Mouse (Mus musculus): ENCODE data around the gene Erc2. TPM values are rescaled to one million over a fixed set of nuclear protein-coding genes. Genes with fewer than 3 reads are reported as not detected.

Erc2 gene
- polyA plus RNA-seq, 1 experiment from 2014 or later = 5.7 TPM

DNA sequence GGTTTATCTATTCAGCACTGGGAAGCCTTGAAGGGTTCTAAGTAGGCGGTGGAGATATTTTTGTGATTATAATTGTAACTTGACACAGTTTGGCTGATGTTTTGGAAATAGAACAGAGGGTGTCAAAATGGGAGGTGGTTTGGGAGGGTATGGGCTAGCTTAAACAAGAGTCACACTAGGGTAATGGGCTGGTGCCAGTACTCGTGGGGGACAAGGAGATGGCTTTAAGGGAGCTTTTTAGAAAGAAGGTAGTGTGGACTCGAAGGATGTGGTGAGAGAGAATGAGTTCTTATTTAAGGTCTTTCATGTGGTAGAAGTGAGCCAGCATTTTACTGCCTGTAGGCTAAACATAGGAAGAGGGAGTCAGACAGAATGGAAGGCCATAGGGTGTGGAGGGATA is 19.2 kb downstream of the Erc2 start:
- Histone ChIP-seq H3K4me2 (ENCODE audit: low read depth, severe bottlenecking) (no peak overlapping the region), H3K27me3 (ENCODE audit: control insufficient read depth, insufficient read depth, low read length) (no peaks in the 10 kb centered on the region), H3K27ac (replicated peaks; ENCODE audit: low read depth, low read length) (no peak overlapping the region), H3K9ac (ENCODE audit: low read length) (no peak overlapping the region), H3K9me3 (ENCODE audit: control insufficient read depth, low read length) (no peaks in the 10 kb centered on the region), H3K4me3 (ENCODE audit: low read depth, low read length) (no peak overlapping the region), H3K4me1 (ENCODE audit: control insufficient read depth, insufficient read depth, low read length) (no peaks in the 10 kb centered on the region), H3K36me3 (ENCODE audit: control insufficient read depth, insufficient read depth, low read length) (no peaks in the 10 kb centered on the region)
- DNase-seq (ENCODE audit: low spot score) (no peak), ATAC-seq (ENCODE audit: insufficient number of reproducible peaks, low FRiP score, low TSS enrichment, low read depth) (no peak)
- 81% methylated on average over 3 of the region's 3 CpGs for WGBS

DNA sequence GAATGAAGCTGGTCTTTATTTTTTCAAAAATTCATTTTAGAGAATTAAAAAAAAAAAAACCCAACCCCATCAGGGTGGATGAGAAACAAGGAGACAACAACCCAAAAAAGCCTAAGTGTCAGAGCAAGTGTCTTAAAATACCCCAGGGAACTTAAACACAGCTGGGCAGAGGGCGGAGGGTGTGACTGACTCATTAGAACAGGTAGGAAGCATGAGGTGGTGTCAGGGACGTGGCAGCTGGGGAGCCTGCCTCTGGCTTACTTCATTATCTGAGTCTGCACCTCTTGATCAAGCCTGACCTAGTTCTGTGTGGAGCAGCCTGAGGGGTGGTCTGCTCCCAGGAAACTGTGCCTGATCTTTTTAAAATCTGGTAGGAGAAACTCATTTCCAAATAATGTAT is 20.8 kb downstream of the Erc2 start:
- no peaks in the 10 kb centered on the region for H3K27me3 ChIP-seq (ENCODE audit: control insufficient read depth, insufficient read depth, low read length)
- H3K9ac ChIP-seq (ENCODE audit: low read length) = no peak overlapping the region
- DNase-seq (ENCODE audit: low spot score) = no peak
- no peak overlapping the region for H3K27ac ChIP-seq (replicated peaks; ENCODE audit: low read depth, low read length)
- H3K4me2 ChIP-seq (ENCODE audit: low read depth, severe bottlenecking) = no peak overlapping the region
- no peaks in the 10 kb centered on the region for H3K4me1 ChIP-seq (ENCODE audit: control insufficient read depth, insufficient read depth, low read length)
- WGBS = 46% methylated on average over 2 of the region's 2 CpGs
- no peak for ATAC-seq (ENCODE audit: insufficient number of reproducible peaks, low FRiP score, low TSS enrichment, low read depth)
- no peaks in the 10 kb centered on the region for H3K36me3 ChIP-seq (ENCODE audit: control insufficient read depth, insufficient read depth, low read length)
- H3K4me3 ChIP-seq (ENCODE audit: low read depth, low read length) = no peak overlapping the region
- H3K9me3 ChIP-seq (ENCODE audit: control insufficient read depth, low read length) = no peaks in the 10 kb centered on the region

DNA sequence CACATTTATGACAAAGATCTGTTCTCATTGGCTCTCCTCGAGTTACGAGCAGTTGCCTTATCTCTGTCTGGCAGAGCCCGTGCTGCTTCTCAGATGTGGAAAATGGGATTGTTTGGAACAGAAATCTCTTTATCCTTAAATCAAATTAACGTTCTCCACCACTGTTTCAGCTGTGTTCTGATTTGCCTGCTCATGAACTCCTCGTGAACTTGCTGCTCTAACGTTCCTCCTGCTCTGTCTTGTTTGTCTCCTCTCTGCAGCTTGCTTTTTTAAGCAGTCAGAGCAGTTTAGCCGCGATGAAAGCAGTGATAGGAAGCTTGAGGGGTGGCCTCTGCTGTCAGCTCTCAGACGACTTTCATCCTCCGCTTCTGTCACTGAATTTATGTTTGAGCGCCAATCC is 32.4 kb downstream of the Erc2 start:
- Histone ChIP-seq H3K4me2 (ENCODE audit: low read depth, severe bottlenecking) (no peak overlapping the region), H3K36me3 (ENCODE audit: control insufficient read depth, insufficient read depth, low read length) (no peaks in the 10 kb centered on the region), H3K4me1 (ENCODE audit: control insufficient read depth, insufficient read depth, low read length) (no peaks in the 10 kb centered on the region), H3K9me3 (ENCODE audit: control insufficient read depth, low read length) (no peaks in the 10 kb centered on the region), H3K9ac (ENCODE audit: low read length) (no peak overlapping the region), H3K27me3 (ENCODE audit: control insufficient read depth, insufficient read depth, low read length) (no peaks in the 10 kb centered on the region), H3K27ac (replicated peaks; ENCODE audit: low read depth, low read length) (no peak overlapping the region), H3K4me3 (ENCODE audit: low read depth, low read length) (no peak overlapping the region)
- WGBS = 25% methylated on average over 11 of the region's 11 CpGs
- DNase-seq (ENCODE audit: low spot score) (no peak), ATAC-seq (ENCODE audit: insufficient number of reproducible peaks, low FRiP score, low TSS enrichment, low read depth) (no peak)

DNA sequence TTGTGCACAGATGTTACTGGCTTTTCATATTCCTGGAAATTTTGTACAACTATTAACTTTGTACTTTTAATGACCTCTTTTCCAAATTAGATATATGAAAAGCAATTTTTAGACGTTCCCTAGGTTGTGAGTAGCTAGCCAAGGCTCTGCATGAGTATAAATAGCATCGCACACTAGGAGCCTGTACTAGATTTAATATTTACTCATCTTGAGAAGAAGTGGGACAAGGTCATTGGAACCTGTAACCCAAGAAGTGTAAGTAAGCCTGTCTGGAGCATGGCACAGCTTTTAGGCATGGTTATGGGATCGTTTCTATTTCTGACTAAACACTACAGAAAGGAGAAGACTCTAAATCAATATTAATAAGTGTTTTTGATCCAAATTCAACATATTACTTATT is 36.4 kb downstream of the Erc2 start:
- H3K27me3 ChIP-seq (ENCODE audit: control insufficient read depth, insufficient read depth, low read length) = no peaks in the 10 kb centered on the region
- H3K4me1 ChIP-seq (ENCODE audit: control insufficient read depth, insufficient read depth, low read length) = 0 out of 2 replicates have a peak, but pooled peaks cover 2% of the 10 kb centered on the region
- H3K4me2 ChIP-seq (ENCODE audit: low read depth, severe bottlenecking) = no peak overlapping the region
- no peak for DNase-seq (ENCODE audit: low spot score)
- no peak for ATAC-seq (ENCODE audit: insufficient number of reproducible peaks, low FRiP score, low TSS enrichment, low read depth)
- no peak overlapping the region for H3K9ac ChIP-seq (ENCODE audit: low read length)
- no peaks in the 10 kb centered on the region for H3K9me3 ChIP-seq (ENCODE audit: control insufficient read depth, low read length)
- H3K27ac ChIP-seq (replicated peaks; ENCODE audit: low read depth, low read length) = no peak overlapping the region
- no peaks in the 10 kb centered on the region for H3K36me3 ChIP-seq (ENCODE audit: control insufficient read depth, insufficient read depth, low read length)
- WGBS = 81% methylated on average over 3 of the region's 3 CpGs
- no peak overlapping the region for H3K4me3 ChIP-seq (ENCODE audit: low read depth, low read length)

DNA sequence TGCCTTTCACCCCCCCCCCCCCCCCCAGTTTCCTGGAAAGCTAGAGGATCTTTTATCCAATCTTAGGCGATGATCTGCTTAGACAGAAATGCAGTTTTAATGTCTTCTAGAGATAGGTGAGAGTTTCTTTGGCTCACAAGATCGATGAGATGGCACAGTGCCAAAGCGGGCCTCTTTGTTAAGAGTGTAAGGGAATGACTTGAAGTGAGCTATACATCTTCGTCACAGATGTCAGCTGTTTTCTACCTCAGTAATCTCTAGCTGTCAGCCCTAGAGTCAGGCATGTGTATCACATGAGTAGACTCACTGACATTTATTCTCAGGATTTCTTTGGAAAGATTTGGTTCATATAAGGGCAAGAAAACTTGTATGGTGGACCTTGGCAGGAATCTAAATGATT is 39.2 kb downstream of the Erc2 start:
- Histone ChIP-seq H3K4me1 (ENCODE audit: control insufficient read depth, insufficient read depth, low read length) (0 out of 2 replicates have a peak, but pooled peaks cover 2% of the 10 kb centered on the region), H3K27me3 (ENCODE audit: control insufficient read depth, insufficient read depth, low read length) (no peaks in the 10 kb centered on the region), H3K4me2 (ENCODE audit: low read depth, severe bottlenecking) (no peak overlapping the region), H3K9ac (ENCODE audit: low read length) (no peak overlapping the region), H3K4me3 (ENCODE audit: low read depth, low read length) (no peak overlapping the region), H3K9me3 (ENCODE audit: control insufficient read depth, low read length) (no peaks in the 10 kb centered on the region), H3K27ac (replicated peaks; ENCODE audit: low read depth, low read length) (no peak overlapping the region), H3K36me3 (ENCODE audit: control insufficient read depth, insufficient read depth, low read length) (no peaks in the 10 kb centered on the region)
- ATAC-seq (ENCODE audit: insufficient number of reproducible peaks, low FRiP score, low TSS enrichment, low read depth) = no peak
- peak; percentile 35 for DNase-seq (ENCODE audit: low spot score)
- 63% methylated on average over 4 of the region's 4 CpGs for WGBS

DNA sequence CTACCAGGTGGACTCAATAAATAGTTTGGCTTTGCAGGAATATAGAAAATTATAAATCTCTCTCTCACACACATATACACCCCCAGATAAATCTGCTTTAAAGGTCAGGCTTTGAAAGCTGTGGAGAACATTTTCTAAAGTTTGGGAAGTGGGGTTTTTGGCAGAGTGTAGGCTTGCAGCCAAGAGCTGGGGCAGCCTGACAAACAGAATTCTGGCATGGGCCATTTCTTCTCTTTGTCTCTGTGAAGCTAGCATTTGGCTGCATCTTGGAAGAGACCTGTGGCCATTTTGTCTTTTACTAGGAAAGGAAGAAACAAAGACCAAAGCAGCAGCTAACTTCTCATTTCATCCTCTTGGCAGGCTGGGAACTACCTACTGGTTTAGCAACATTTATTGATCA is 40.0 kb downstream of the Erc2 start:
- Histone ChIP-seq H3K27me3 (ENCODE audit: control insufficient read depth, insufficient read depth, low read length) (no peaks in the 10 kb centered on the region), H3K9ac (ENCODE audit: low read length) (no peak overlapping the region), H3K27ac (replicated peaks; ENCODE audit: low read depth, low read length) (peak overlapping the region; percentile 55; the same call in 1 of the 2 replicates), H3K9me3 (ENCODE audit: control insufficient read depth, low read length) (no peaks in the 10 kb centered on the region), H3K4me1 (ENCODE audit: control insufficient read depth, insufficient read depth, low read length) (0 out of 2 replicates have a peak, but pooled peaks cover 2% of the 10 kb centered on the region), H3K36me3 (ENCODE audit: control insufficient read depth, insufficient read depth, low read length) (no peaks in the 10 kb centered on the region), H3K4me3 (ENCODE audit: low read depth, low read length) (no peak overlapping the region), H3K4me2 (ENCODE audit: low read depth, severe bottlenecking) (no peak overlapping the region)
- no peak for DNase-seq (ENCODE audit: low spot score)
- no peak for ATAC-seq (ENCODE audit: insufficient number of reproducible peaks, low FRiP score, low TSS enrichment, low read depth)

DNA sequence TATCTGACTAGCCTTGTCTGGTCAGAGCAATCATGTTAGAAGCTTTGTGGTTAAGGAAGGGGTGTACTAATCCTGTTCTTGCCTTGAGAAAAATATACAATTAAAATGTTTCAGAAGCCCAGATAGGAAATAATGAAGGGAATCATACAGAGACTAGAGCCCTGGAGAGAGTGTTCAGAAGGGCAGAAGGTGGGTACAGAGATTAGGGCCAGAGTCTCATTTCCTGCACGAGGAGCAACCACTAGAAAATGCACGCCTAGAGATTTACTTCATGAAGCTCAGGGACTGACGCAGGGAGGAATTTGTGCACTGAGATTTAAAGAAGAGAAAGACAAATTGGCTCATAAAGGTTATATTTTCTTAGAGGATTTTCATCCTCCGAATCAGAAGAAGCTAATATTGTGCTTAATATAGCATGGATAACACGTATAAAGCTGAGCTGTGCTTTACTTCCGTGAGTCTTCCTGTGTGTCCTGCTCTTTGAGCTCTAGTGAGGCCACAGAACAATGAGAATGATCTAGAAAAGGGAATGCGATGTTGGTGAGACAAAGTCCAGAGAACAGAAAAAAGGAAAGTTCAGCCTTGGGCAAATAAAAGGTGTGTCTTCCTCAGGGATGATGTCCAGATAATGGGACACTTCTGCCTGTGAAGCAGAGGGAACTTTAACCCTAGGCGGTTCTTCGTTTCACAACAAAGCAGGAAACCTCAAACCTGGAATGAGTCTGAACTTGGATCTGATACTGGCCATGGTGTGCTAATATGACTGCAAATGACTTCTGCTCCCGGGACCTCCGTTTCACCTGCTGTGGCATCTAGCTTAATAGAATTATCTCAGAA is 45.0 kb downstream of the Erc2 start:
- peaks cover 3% of the 10 kb centered on the region; the same call in 1 of the 2 replicates for H3K4me1 ChIP-seq (ENCODE audit: control insufficient read depth, insufficient read depth, low read length)
- H3K27me3 ChIP-seq (ENCODE audit: control insufficient read depth, insufficient read depth, low read length) = no peaks in the 10 kb centered on the region
- no peak overlapping the region for H3K4me2 ChIP-seq (ENCODE audit: low read depth, severe bottlenecking)
- no peaks in the 10 kb centered on the region for H3K36me3 ChIP-seq (ENCODE audit: control insufficient read depth, insufficient read depth, low read length)
- WGBS = 90% methylated on average over 11 of the region's 11 CpGs
- ATAC-seq (ENCODE audit: insufficient number of reproducible peaks, low FRiP score, low TSS enrichment, low read depth) (no peak), DNase-seq (ENCODE audit: low spot score) (no peak)
- H3K4me3 ChIP-seq (ENCODE audit: low read depth, low read length) = no peak overlapping the region
- no peak overlapping the region for H3K9ac ChIP-seq (ENCODE audit: low read length)
- H3K27ac ChIP-seq (replicated peaks; ENCODE audit: low read depth, low read length) = no peak overlapping the region
- H3K9me3 ChIP-seq (ENCODE audit: control insufficient read depth, low read length) = no peaks in the 10 kb centered on the region

DNA sequence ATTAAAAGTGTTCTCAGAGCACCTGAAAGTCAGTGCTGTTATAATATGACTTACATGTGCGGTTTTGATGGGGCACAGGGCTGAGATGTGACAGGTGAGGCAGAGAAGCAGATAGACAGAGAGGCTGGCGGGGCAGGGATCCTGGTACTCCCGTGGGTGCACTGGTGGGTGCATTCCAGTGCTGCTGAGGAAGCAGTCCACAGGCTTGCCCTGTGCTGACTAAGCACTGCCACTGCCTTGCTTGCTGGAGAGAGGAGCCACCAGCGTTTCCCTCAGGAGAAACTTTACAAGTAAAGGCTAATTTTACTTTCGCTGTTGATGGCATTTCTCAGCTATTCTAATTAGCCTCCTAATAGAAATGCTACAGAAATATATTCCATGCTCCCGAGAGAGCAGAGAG is 45.9 kb downstream of the Erc2 start:
- Histone ChIP-seq H3K27me3 (ENCODE audit: control insufficient read depth, insufficient read depth, low read length) (no peaks in the 10 kb centered on the region), H3K9ac (ENCODE audit: low read length) (no peak overlapping the region), H3K4me2 (ENCODE audit: low read depth, severe bottlenecking) (no peak overlapping the region), H3K36me3 (ENCODE audit: control insufficient read depth, insufficient read depth, low read length) (no peaks in the 10 kb centered on the region), H3K9me3 (ENCODE audit: control insufficient read depth, low read length) (no peaks in the 10 kb centered on the region), H3K27ac (replicated peaks; ENCODE audit: low read depth, low read length) (no peak overlapping the region), H3K4me3 (ENCODE audit: low read depth, low read length) (no peak overlapping the region), H3K4me1 (ENCODE audit: control insufficient read depth, insufficient read depth, low read length) (peaks cover 3% of the 10 kb centered on the region; the same call in 1 of the 2 replicates)
- no peak for DNase-seq (ENCODE audit: low spot score)
- WGBS = 64% methylated on average over 6 of the region's 6 CpGs
- ATAC-seq (ENCODE audit: insufficient number of reproducible peaks, low FRiP score, low TSS enrichment, low read depth) = no peak

DNA sequence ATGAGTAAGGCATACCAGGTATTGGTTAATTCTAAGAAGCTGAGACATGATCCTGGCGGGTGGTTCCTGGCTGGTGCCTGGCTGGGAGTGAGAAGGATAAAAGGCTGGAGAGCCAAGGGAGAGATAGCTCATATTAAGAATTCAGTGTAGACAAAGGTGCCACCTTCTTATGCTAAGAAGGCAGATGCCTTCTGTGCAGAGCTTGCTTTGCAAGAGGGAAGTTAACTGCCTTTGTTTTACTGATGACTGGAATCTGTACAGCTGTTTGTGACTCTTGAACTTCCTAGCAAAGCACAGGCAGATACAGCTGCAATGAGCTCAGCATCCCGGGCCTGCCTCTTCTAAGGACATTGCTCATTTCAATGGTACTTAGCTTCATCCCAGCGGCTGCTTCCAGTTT is 47.7 kb downstream of the Erc2 start:
- WGBS = 79% methylated on average over 3 of the region's 3 CpGs

More for the DNA sequence above, 47.7 kb downstream of the Erc2 start:
- Histone ChIP-seq H3K4me3 (ENCODE audit: low read depth, low read length) (no peak overlapping the region), H3K9me3 (ENCODE audit: control insufficient read depth, low read length) (no peaks in the 10 kb centered on the region), H3K4me2 (ENCODE audit: low read depth, severe bottlenecking) (no peak overlapping the region), H3K9ac (ENCODE audit: low read length) (no peak overlapping the region), H3K36me3 (ENCODE audit: control insufficient read depth, insufficient read depth, low read length) (no peaks in the 10 kb centered on the region), H3K27ac (replicated peaks; ENCODE audit: low read depth, low read length) (no peak overlapping the region), H3K4me1 (ENCODE audit: control insufficient read depth, insufficient read depth, low read length) (peaks cover 3% of the 10 kb centered on the region; the same call in 1 of the 2 replicates), H3K27me3 (ENCODE audit: control insufficient read depth, insufficient read depth, low read length) (no peaks in the 10 kb centered on the region)
- DNase-seq (ENCODE audit: low spot score) (no peak), ATAC-seq (ENCODE audit: insufficient number of reproducible peaks, low FRiP score, low TSS enrichment, low read depth) (no peak)
